Mouse (Mus musculus) liver, postnatal 0 days (tissue): Measurements from ENCODE around the gene Prg4.

Experiments
- CTCF ChIP-seq: sonication (generic); IDR thresholded peaks from 2 replicates; pipeline ENCODE4 v1.5.1; 2016; ENCODE audit warnings: antibody characterized with exemption, low read depth
- EP300 ChIP-seq: IDR thresholded peaks from 2 replicates; pipeline ENCODE4 v1.6.1; 2016; ENCODE audit warnings: antibody characterized with exemption, low read depth, mild to moderate bottlenecking

DNA sequence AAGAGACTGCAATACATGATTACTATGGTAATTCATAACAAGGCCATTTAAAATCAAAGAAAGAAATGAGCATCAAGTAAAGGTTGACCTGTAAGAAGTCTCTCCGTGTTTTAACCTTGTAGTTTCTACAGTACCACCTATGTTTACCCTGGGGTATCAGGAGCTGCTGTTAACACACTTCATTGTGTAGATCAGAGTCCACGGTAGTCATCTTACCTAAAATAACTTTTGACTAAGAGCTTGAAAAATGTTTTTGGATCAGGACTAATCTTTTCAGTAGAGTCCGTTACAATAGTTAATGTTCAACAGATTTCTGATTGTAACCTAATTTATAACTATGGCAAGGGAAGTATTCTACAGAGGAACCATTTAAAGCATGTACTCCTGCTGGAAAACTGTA is 61.4 kb downstream of the Prg4 start:
- no peak for TF ChIP-seq EP300
- no peak for TF ChIP-seq CTCF
